Mouse (Mus musculus): Measurements from ENCODE around the gene Skap1.

- TF ChIP-seq SRF (IDR thresholded peaks at IDR 0.05; ENCODE audit: control insufficient read depth, insufficient read length, low read depth) (no peak), POLR2AphosphoS2 (IDR thresholded peaks at IDR 0.05; ENCODE audit: insufficient read length, low read depth) (no peak), POLR2A (IDR thresholded peaks at IDR 0.05; ENCODE audit: insufficient read length, low read depth) (no peak)
These were observed 254.2 kb downstream of the Skap1 start for GRCm38 (mm10) chr11:96718609-96719008.
